Mouse (Mus musculus): Measurements from ENCODE around the gene Dek. TPM values are rescaled to one million over a fixed set of nuclear protein-coding genes. Genes with fewer than 3 reads are reported as not detected.

The Dek gene
- polyA plus RNA-seq, 1 experiment from 2014 or later: 346 TPM

GRCm38 (mm10) chr13:47071871-47072270, 34.1 kb downstream of the Dek start:
- 93% methylated on average over 13 of the region's 13 CpGs for WGBS
- no peak overlapping the region for H3K4me3 ChIP-seq
- no peak overlapping the region for H3K27ac ChIP-seq (replicated peaks)
- no peak for DNase-seq (ENCODE audit: low spot score)
- H3K9me3 ChIP-seq: no peaks in the 10 kb centered on the region
- H3K36me3 ChIP-seq (replicated peaks): peaks cover 56% of the 10 kb centered on the region
- no peaks in the 10 kb centered on the region for H3K4me1 ChIP-seq
- no peaks in the 10 kb centered on the region for H3K27me3 ChIP-seq (replicated peaks; ENCODE audit: low read depth, poor library complexity, severe bottlenecking)

GRCm38 (mm10) chr13:47070329-47071080, 35.5 kb downstream of the Dek start:
- 88% methylated on average over 15 of the region's 15 CpGs for WGBS
- H3K27ac ChIP-seq (replicated peaks): no peak overlapping the region
- no peak overlapping the region for H3K4me3 ChIP-seq
- H3K9me3 ChIP-seq: no peaks in the 10 kb centered on the region
- no peak for DNase-seq (ENCODE audit: low spot score)
- H3K27me3 ChIP-seq (replicated peaks; ENCODE audit: low read depth, poor library complexity, severe bottlenecking): no peaks in the 10 kb centered on the region
- no peaks in the 10 kb centered on the region for H3K4me1 ChIP-seq
- peaks cover 58% of the 10 kb centered on the region for H3K36me3 ChIP-seq (replicated peaks)

- DNase-seq (ENCODE audit: low spot score): no peak
- WGBS: 92% methylated on average over 6 of the region's 6 CpGs
- H3K9me3 ChIP-seq: no peaks in the 10 kb centered on the region
Observed at GRCm38 (mm10) chr13:47067001-47067400, 39.0 kb downstream of the Dek start.

GRCm38 (mm10) chr13:47066516-47066915, 39.5 kb downstream of the Dek start:
- Histone ChIP-seq H3K27ac (replicated peaks) (no peak overlapping the region), H3K4me1 (no peaks in the 10 kb centered on the region), H3K27me3 (replicated peaks; ENCODE audit: low read depth, poor library complexity, severe bottlenecking) (no peaks in the 10 kb centered on the region), H3K9me3 (no peaks in the 10 kb centered on the region), H3K36me3 (replicated peaks) (peaks cover 54% of the 10 kb centered on the region), H3K4me3 (no peak overlapping the region)
- no peak for DNase-seq (ENCODE audit: low spot score)
- WGBS: 95% methylated on average over 10 of the region's 10 CpGs

More at GRCm38 (mm10) chr13:47067001-47067400, 39.0 kb downstream of the Dek start:
- H3K4me1 ChIP-seq: no peaks in the 10 kb centered on the region
- H3K4me3 ChIP-seq: no peak overlapping the region
- H3K27ac ChIP-seq (replicated peaks): no peak overlapping the region
- H3K27me3 ChIP-seq (replicated peaks; ENCODE audit: low read depth, poor library complexity, severe bottlenecking): no peaks in the 10 kb centered on the region
- H3K36me3 ChIP-seq (replicated peaks): peaks cover 57% of the 10 kb centered on the region

GRCm38 (mm10) chr13:47063985-47064760, 41.8 kb downstream of the Dek start:
- Histone ChIP-seq H3K9me3 (no peaks in the 10 kb centered on the region), H3K36me3 (replicated peaks) (peaks cover 57% of the 10 kb centered on the region), H3K4me1 (no peaks in the 10 kb centered on the region), H3K27me3 (replicated peaks; ENCODE audit: low read depth, poor library complexity, severe bottlenecking) (no peaks in the 10 kb centered on the region), H3K27ac (replicated peaks) (no peak overlapping the region), H3K4me3 (no peak overlapping the region)
- no peak for DNase-seq (ENCODE audit: low spot score)
- WGBS: 89% methylated on average over 15 of the region's 15 CpGs

GRCm38 (mm10) chr13:47062756-47063155, 43.2 kb downstream of the Dek start:
- Histone ChIP-seq H3K36me3 (replicated peaks) (peaks cover 53% of the 10 kb centered on the region), H3K27ac (replicated peaks) (no peak overlapping the region), H3K4me1 (no peaks in the 10 kb centered on the region), H3K27me3 (replicated peaks; ENCODE audit: low read depth, poor library complexity, severe bottlenecking) (no peaks in the 10 kb centered on the region), H3K9me3 (no peaks in the 10 kb centered on the region), H3K4me3 (no peak overlapping the region)
- WGBS: 93% methylated on average over 17 of the region's 17 CpGs
- no peak for DNase-seq (ENCODE audit: low spot score)

GRCm38 (mm10) chr13:47056781-47057180, 49.2 kb downstream of the Dek start:
- H3K4me3 ChIP-seq: no peak overlapping the region
- 99% methylated on average over 5 of the region's 5 CpGs for WGBS
- H3K27me3 ChIP-seq (replicated peaks; ENCODE audit: low read depth, poor library complexity, severe bottlenecking): no peaks in the 10 kb centered on the region
- no peak for DNase-seq (ENCODE audit: low spot score)
- H3K27ac ChIP-seq (replicated peaks): no peak overlapping the region
- no peaks in the 10 kb centered on the region for H3K9me3 ChIP-seq
- peaks cover 50% of the 10 kb centered on the region for H3K36me3 ChIP-seq (replicated peaks)
- H3K4me1 ChIP-seq: 0 out of 2 replicates have a peak, but pooled peaks cover 3% of the 10 kb centered on the region

GRCm38 (mm10) chr13:47056126-47056525, 49.9 kb downstream of the Dek start:
- WGBS: 90% methylated on average over 11 of the region's 11 CpGs
- H3K27ac ChIP-seq (replicated peaks): no peak overlapping the region
- peaks cover 54% of the 10 kb centered on the region for H3K36me3 ChIP-seq (replicated peaks)
- DNase-seq (ENCODE audit: low spot score): no peak
- H3K4me3 ChIP-seq: no peak overlapping the region
- no peaks in the 10 kb centered on the region for H3K27me3 ChIP-seq (replicated peaks; ENCODE audit: low read depth, poor library complexity, severe bottlenecking)
- H3K4me1 ChIP-seq: 0 out of 2 replicates have a peak, but pooled peaks cover 3% of the 10 kb centered on the region
- no peaks in the 10 kb centered on the region for H3K9me3 ChIP-seq

- 71% methylated on average over 10 of the region's 10 CpGs for WGBS
- Histone ChIP-seq H3K36me3 (replicated peaks) (peaks cover 64% of the 10 kb centered on the region), H3K27ac (replicated peaks) (0 out of 2 replicates have a peak overlapping the region, but pooled peaks have one; percentile 21), H3K4me1 (0 out of 2 replicates have a peak, but pooled peaks cover 3% of the 10 kb centered on the region), H3K9me3 (no peaks in the 10 kb centered on the region), H3K4me3 (no peak overlapping the region), H3K27me3 (replicated peaks; ENCODE audit: low read depth, poor library complexity, severe bottlenecking) (no peaks in the 10 kb centered on the region)
- no peak for DNase-seq (ENCODE audit: low spot score)
Observed at GRCm38 (mm10) chr13:47053971-47054370, 52.0 kb downstream of the Dek start.

GRCm38 (mm10) chr13:47050009-47050408, 56.0 kb downstream of the Dek start:
- DNase-seq (ENCODE audit: low spot score): no peak
- WGBS: 77% methylated on average over 4 of the region's 4 CpGs

GRCm38 (mm10) chr13:47047996-47048395, 58.0 kb downstream of the Dek start:
- Histone ChIP-seq H3K4me1 (peaks cover 14% of the 10 kb centered on the region), H3K27me3 (replicated peaks; ENCODE audit: low read depth, poor library complexity, severe bottlenecking) (peaks cover 8% of the 10 kb centered on the region; the same call in 1 of the 2 replicates), H3K27ac (replicated peaks) (no peak overlapping the region), H3K4me3 (no peak overlapping the region), H3K9me3 (no peaks in the 10 kb centered on the region), H3K36me3 (replicated peaks) (peaks cover 47% of the 10 kb centered on the region)
- WGBS: 93% methylated on average over 4 of the region's 4 CpGs
- no peak for DNase-seq (ENCODE audit: low spot score)

More at GRCm38 (mm10) chr13:47050009-47050408, 56.0 kb downstream of the Dek start:
- H3K4me3 ChIP-seq: no peak overlapping the region
- no peaks in the 10 kb centered on the region for H3K27me3 ChIP-seq (replicated peaks; ENCODE audit: low read depth, poor library complexity, severe bottlenecking)
- no peak overlapping the region for H3K27ac ChIP-seq (replicated peaks)
- H3K36me3 ChIP-seq (replicated peaks): peaks cover 63% of the 10 kb centered on the region
- 0 out of 2 replicates have a peak, but pooled peaks cover 3% of the 10 kb centered on the region for H3K4me1 ChIP-seq
- H3K9me3 ChIP-seq: no peaks in the 10 kb centered on the region

GRCm38 (mm10) chr13:47044617-47044947, 61.4 kb downstream of the Dek start, which contains the start of gene Tpmt:
Tpmt (minus strand) TSS chr13:47044737.
- H3K4me1 ChIP-seq: peaks cover 23% of the 10 kb centered on the region
- WGBS: 25% methylated on average over 10 of the region's 10 CpGs
- DNase-seq (ENCODE audit: low spot score): no peak
- peaks cover 14% of the 10 kb centered on the region for H3K36me3 ChIP-seq (replicated peaks)
- peaks cover 8% of the 10 kb centered on the region; the same call in 1 of the 2 replicates for H3K27me3 ChIP-seq (replicated peaks; ENCODE audit: low read depth, poor library complexity, severe bottlenecking)
- H3K27ac ChIP-seq (replicated peaks): peak within 1 kb of the TSS; percentile 81
- no peaks in the 10 kb centered on the region for H3K9me3 ChIP-seq
- H3K4me3 ChIP-seq: peak within 1 kb of the TSS; percentile 73

Measured in embryonic facial prominence, embryonic 10.5 days (tissue).